Mouse (Mus musculus): ENCODE data around the gene Thtpa.

Gene Thtpa

DNA sequence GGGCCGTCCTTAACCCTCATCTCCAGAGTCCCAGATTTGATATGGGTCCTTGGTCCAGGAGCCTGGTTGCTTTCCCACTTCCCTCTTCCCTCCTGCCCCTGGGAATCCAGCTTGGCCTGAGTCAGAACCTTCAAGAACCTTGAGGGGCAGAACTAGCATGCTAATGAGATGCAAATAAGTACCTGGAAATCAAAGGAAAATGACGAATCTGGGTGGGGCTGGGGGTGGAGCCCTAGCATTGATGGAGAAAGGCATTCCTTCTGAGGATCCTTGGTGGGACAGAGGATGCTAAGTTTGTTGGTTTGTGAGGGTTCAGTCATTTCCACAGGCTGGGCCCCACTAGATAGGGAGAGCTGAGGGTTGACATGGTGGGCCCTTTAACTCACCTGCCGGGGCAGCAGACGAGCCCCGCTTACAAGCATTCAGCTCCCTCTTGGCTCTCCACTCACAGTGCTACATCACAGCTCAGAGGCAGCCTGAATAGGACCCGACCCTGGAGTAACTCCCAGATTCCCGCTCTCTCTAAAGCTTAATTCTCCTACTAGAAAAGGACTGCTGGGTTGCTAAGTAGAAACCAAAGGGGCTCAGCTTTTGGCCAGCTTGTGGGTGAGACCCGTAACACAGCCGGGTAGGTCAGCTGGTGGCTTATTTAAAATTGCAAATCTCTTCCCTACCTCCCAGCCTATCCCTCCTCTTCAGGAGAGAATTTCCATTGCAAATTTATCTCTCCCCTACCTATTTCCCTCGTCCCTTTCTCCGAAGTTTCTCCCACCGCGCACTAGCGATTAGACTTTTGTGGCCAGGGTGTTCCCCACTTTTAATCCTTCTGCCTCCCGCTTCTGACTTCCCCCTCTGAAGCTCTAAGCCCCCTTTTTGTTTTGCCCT is 16.9 kb upstream of the Thtpa start:
- DNase-seq (ENCODE audit: inconsistent ontology term) = no peak

DNA sequence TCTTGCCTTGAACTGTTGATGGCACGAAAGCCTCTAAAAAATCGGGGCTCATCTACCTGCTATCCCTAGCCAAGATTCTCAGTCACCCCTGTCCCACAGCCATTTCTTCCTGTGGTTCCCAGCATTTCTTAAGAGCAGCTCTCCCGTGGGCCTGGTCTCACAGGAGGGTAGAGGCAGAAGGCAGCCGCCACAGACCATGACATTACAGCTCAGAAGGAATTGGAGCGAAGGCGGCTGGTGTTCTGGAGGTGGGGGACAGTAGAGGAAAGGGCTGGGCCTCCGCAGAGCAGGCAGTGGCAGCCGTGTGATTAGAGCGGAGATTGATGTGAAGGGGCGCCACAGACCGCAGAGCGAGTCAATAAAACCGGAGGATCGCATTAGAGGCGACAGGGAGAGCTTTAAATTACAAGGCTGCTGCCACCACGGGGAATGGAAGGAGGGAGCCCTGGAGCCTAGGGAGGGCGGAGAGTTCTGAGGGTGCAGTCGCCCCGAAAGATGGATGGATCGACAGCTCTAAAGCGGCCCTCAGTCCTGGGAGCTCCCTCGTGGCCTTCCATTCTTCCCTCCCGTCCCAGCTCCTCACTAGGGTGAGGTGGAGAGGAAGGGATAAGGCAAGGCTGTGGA is 16.1 kb upstream of the Thtpa start:
- no peak for DNase-seq (ENCODE audit: inconsistent ontology term)

DNA sequence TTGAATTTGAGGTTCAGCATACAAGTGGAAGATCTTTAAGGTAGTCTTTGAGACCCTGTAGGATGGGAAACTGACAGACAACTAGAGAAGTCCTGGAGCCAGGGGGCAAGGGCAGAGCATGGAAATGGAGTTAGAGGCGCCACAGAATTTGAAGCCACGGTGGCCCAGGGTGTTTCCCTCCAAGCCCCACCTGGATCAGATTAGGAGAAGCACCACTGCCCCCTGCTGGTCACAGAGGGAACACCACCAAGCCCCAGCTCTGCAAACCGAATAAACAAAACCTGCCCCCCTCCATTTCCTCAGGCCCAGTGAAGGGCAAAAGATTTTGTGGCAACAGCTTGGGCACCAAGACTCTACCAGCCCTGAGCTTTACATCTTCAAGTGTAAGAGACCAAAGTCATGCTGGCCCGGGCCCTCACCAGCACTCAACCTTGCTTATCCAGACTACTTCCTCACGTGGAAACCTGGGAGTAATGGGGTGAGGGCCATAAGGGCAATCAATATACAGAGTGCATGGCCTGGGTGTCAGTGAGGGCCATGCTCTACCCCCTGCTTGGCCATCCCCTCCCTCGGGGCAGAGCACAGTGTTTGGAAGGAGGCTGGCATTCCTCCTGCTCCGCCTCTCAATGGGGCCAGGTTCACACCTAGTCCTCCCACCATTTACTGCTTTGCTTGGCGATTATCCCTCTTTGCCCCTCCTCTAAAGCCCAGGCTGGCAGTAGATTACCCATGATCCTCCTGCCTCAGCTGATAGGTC is 15.2 kb upstream of the Thtpa start:
- DNase-seq (ENCODE audit: inconsistent ontology term) = peak; percentile 72

DNA sequence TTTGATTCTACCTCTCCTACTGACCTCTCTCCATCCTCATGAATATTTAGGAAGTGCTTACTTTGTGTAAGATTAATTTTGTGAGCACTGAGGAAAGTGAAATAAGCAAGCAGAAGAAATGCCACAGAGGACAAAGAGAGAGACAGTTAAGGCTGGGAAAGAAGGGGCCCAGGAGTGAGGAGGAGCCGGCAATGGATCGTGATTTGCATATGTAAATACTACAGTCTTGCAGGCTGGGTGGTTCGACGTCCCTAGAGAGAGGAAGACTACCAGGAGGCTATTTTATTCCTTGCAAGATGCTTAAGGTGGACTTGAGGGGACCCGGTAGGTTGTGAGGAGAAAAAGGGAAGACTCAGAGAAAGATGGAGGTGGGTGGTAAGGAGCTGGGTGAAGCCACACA is 13.5 kb upstream of the Thtpa start:
- no peak for DNase-seq (ENCODE audit: inconsistent ontology term)

DNA sequence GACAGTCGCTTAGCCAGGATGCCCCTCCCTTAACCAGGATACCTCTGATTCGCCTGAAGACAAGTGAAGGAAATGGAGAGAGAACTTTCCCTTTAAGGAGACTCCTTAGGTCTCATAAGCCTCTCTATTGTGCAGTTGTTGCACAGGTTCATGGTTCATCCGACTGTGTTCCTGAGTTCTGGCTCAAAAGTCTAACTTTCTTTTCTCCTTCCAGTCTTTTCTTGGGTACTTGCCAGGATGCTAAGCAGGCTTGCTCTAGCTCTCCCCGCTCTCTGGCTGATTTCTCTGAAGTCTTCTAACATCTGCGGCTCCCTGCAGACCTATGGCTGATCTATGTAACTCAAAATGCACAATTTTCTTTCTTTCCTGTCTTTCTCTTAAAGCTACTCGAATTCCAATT is 11.1 kb upstream of the Thtpa start:
- no peak for DNase-seq (ENCODE audit: inconsistent ontology term)

DNA sequence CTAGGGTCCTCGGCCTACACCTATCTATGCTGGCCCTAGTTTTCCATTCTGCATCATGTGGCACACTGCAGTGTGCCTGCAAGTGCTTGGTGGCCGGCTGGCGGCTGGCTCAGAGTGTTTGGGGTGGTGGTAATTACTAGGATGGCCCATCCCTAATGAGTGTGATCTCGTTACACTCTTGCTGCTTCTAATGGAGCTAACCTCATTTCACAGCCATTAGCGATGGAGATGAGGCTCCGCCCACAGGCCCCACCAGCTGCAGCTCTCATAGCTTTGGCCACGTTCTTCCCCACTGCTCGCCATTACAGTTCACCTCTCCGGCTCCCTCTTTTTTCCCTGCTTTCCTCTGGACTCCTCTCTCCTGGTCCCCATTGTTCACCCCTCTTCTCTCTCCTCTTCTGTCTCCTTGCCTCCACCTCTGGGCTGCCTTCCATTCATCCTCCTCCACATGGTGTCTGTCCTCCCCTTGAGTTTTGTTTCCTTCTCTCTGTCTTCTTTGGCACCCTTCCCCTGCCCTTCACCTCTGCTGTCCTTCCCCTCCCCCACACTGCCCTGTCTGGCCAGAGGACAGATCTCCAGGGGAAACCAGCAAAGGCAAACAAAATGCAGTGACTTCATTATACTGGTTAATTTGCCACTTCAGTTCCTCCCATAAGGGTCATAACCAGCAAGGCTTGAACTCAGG is 9.1 kb upstream of the Thtpa start:
- DNase-seq (ENCODE audit: inconsistent ontology term) = peak; percentile 53

DNA sequence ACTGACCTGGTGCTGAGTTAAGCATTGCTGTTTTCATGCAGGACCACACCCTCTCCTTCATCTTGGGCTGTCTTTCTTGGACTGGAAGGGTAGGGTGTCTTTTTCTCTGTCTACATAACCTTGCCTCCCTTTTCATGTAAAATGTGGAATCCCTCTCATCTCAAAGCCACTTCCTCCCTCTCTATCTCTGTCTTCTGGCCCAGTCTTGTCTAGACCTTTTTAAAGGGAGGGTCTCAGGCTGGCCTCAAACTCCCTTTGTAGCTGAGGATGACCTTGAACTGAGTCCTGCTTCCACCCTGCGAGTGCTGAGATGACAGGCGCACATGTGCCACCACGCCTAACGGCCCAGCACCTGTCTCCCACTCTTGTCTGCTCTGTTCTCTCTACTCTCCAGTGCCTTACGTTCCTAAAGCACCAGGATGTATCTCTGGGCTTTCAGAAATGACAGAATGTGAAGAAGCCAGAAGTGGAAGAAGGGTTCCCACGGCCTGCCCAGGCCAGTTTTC is 8.5 kb upstream of the Thtpa start:
- no peak for DNase-seq (ENCODE audit: inconsistent ontology term)

DNA sequence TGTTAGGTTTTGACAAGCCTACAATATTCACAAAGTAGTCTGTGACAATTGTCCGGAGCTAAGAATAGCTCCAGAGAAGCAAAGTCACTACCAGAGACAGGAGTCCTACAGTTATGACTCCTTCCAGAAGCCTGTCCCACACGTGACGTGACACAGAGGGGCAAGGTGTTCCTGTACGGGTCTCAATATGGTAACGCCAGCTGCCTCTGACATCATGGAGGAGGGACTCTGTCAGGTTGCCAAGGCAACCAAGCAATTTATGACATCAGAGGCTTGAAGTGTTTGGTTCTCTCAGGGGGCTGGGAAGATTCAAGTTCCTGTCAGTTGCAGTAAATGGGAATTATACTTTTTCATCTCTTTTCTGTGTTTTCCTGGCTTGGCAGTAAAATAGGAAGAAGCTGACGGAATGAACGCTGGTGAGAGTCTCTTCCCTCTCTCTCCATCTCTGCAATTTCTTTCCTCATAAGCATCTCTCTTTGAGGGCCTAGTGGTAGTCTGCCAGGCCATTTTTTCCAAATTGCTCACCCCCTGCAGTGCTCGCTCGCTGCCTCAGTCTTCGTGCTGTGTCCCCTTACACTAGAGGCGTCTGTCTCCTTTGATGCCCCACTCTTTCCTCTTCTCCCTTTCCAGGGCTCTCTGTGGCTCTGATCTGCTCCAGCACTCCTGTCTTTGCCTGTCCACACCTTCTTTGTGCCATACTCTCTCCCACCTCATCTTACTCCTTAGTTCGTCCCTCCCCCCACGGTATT is 5.2 kb upstream of the Thtpa start:
- DNase-seq (ENCODE audit: inconsistent ontology term) = no peak

DNA sequence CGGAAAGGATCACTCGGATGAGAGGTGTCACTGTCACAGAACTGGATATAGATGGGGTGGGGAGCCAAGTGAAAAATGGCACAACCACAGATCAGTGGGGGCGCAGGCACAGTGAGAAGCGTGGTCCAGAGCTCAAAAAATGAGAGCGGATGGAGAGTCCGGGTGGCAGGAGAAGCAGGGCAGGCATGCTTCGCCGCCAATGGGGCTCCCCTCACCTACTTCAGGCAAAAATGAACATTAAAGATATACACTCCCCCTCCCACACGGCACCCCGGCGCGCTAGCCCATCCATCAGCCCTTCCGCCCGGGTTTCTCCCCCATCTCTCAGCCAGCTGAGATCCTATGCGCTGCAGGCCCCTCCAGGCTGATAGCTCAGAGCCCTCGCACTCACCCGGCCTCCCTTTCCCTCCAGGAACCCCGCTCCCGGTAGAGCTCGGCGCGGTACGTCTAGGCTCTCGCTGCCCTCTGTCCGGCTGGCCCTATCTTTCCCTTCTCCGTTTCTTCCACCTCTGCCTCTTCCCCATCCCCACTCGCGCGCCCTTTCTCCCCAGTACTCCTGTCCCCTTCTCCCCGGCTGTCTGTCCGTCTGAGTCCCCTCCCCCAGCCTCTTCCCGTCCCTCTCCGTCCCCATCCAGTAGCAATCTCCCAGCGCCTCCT is 3.2 kb upstream of the Thtpa start:
- DNase-seq (ENCODE audit: inconsistent ontology term) = no peak

DNA sequence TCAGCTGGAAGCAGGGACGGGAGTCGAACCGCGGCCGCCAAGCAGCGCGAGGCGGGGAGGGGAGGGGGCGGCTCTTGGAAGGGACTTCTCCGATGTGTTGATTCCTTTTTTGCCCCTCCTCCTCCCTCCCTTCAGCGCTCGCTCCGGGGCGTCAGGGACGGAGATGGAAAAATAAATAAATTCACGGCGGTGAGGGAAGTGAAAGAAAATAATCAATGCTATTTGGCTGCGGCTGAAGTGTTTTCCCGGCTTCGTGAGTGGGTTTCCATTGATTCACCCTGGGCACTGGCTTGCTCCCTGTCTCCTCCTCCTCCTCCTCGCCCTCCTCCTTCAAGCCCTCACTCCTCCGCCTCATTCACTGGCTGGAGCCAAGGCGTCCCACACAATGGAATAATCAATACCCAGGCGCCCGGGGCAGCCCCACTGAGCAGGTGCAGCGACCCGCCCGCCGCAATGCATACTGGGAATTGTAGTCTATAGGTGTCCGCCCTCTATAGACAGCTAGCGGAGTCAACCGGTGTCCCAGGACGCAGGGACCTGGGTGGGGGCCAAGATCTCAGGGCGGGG is 2.5 kb upstream of the Thtpa start, which contains the start of gene Zfhx2:
Zfhx2 (minus strand) TSS at position 314 of the 567 bp plus-strand sequence.
- peak; percentile 96 for DNase-seq (ENCODE audit: inconsistent ontology term)

DNA sequence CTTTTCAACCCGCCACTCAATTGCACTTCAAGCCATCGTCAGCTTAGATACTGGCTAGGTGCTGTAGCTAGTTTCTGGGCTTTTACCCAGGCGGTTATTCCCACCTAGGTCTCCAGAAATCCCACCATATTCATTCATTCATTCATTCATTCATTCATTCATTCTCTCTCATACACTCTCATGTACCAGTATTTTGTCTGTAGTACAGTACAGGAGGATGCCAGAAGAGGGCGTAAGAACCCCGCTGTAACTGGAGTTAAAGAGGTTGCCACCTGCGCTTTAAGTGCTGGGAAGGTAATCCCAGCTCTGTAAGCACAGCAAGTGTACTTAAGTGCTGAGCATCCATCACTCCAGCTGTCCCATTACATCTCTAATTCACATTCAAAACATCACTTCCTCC is 657 bp upstream of the Thtpa start:
- DNase-seq (ENCODE audit: inconsistent ontology term) = no peak

DNA sequence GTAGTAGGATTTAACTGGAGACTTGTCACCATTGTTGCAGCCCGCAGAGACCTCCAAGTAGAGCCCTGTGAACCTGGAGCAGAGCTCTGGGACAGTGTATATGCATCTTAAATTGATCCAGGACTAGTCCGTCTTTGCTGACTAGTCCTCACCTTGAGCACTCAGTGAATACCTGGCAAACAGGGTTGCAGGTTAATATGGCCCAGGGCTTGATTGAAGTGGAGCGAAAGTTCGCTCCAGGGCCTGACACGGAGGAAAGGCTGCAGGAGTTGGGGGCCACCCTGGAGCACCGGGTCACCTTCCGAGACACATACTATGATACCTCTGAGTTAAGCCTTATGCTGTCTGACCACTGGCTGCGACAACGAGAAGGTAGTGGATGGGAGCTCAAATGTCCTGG is 679 bp downstream of the Thtpa start:
- DNase-seq (ENCODE audit: inconsistent ontology term) = no peak

DNA sequence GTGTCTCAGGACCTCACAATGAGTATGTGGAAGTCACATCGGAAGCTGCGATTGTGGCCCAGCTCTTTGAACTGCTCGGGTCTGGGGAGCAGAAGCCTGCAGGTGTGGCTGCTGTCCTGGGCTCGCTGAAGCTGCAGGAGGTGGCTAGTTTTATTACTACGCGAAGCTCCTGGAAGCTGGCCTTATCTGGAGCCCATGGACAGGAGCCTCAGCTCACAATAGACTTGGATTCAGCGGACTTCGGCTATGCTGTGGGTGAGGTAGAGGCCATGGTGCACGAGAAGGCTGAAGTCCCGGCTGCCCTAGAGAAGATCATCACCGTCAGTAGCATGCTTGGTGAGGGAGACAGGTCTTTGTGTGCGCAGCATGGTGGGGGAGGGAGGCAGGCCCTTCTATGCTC is 1.1 kb downstream of the Thtpa start:
- no peak for DNase-seq (ENCODE audit: inconsistent ontology term)

DNA sequence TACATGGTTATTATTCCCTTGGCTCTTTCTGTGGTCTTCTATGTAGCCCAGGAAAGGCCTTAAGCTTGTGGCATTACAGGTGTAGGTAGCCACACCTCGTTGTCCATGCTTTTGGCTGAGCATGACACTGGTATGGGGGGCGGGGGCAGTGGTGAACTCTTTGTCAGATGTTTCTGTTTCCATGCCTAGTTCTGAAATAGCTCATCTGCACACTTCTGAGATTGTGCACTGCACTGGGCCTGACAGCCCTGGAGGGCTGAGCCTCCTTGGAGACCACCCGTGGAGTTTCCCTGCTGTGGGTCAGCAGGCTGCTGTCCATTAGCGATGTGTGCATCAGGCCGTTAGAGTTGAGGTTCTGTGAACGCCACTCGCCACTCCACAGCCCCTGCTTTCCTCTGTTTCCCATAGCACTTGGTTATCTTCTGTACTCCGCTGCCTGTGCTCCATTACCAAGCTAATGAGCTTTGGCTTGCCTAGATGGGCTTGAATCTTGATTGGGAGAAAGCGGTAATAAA is 2.0 kb downstream of the Thtpa start:
- no peak for DNase-seq (ENCODE audit: inconsistent ontology term)

DNA sequence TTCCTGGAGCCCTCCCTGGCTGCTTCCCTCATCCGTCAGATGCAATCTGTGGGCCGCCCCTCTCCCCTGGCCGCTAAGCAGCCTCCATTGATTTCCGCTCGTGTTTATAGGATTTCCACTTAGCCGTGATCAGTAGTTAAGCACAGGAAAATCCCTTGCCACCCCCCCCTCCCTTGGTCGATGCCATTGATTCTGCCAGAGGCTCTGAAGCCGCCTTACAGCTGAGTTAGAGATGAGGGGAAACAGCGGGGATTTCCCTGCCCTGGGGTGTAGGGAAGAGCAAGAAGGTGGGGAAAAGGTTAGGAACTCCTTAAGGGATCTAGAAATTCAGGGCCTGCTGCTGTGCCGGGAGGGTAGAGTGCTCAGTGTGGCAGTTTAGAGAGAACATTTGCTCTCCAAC is 3.1 kb downstream of the Thtpa start:
- no peak for DNase-seq (ENCODE audit: inconsistent ontology term)

DNA sequence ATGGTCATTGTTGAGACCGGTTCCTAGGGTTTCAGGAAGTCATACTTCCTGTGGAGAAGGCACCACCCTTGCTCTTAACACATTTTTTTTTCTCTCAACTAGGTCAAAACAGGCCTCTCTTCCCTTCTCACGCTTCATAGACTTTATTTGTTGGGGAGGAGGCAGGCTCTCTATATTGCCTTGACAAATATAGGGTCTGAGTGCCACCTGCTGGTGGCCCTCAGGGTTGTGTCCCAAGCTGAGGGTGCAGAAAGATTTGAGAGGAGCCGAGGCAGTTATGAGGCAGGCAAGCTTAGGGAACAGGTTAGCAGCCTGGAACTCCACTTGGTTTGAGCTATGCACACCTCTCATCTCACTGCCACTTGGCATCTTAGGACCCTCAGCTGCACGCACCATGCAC is 3.5 kb downstream of the Thtpa start:
- DNase-seq (ENCODE audit: inconsistent ontology term) = peak; percentile 40

DNA sequence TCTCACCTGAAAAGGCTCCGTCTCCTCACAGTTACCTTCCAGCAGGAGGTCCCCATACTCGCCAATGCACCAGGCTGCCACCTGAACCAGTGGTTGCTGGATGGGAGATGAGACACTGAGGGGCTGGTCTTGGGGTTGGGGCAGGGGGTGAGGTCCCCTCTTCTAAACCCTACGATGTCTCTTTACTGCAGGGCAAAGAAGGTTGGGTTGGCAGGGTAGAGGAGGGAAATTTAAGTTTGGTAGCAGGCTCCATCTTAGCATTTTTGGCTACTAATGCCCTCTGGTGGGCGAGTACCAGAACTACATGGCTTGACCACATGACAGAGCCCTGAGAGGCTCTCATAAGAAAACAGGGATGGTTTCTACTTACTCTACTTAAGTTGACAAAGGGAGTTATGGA is 7.0 kb downstream of the Thtpa start:
- no peak for DNase-seq (ENCODE audit: inconsistent ontology term)

DNA sequence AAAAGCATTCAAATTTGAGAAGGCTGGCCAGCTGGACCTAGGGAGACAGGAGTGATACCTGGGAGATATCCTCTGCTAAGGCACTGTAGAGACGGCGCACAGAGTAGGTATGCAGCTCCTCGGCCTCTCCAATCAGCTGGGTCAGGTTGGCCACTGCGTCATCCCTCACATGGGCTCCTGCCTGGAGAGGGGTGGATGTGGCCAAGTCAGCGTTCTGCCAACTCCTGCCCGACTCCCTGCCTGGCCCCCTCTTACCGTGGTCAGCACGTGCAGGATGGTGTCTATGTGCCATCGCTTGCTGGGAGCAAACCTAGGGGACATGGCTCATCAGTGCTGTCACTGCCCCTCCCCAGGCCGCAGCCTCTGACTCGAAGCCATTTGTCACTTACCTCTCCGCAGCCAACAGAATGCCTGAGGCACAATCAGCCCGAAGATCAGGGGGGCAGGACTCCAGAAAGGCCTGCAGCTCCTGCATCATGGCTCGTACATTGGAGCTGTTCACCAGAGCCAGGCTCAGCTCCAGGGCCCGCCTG is 7.7 kb downstream of the Thtpa start:
- DNase-seq (ENCODE audit: inconsistent ontology term) = no peak

DNA sequence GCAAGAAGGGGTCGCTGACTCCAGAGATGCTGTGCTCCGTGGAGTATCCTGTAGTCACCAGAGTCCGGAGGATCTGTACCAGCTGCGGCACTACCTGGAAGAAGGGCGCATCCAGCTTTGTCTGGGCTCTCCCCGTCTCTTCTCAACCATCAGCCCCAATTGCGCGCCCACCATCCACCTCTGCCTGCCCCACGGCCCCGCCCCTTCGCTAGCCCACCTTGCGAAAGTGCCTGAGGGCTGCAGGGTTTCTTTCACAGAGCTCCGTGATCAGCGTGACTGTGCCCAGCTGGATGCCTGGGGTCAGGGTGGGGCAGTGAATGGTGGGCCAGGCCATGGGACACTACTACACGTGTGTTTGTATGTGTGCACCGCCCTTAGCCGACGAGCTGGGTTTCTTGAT is 9.8 kb downstream of the Thtpa start:
- no peak for DNase-seq (ENCODE audit: inconsistent ontology term)

DNA sequence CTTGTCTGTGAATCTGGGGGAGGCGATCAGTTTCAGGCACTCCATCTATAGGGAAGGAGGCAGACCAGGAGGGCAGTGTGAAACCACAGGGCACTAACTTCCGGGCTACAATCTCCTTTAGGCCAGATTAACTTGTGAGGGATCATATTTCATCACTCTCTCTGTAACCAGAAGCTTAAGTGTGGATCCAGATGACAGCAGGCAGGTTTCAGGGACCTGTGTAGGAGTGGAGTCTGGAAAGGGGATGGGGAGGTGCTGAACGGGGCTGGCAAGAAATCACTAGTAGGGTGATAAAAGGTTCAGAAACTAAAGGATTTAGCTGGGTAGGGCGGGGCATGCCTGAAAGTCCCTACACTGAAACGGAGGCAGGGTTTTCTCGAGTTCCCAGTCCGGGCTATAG is 10.8 kb downstream of the Thtpa start:
- DNase-seq (ENCODE audit: inconsistent ontology term) = no peak
